In genomic region chr13:42990493-42991111, GRCm38 (mm10) we compare ENCODE assay signal across 18 mouse cellular contexts.
"Had no signal": no experiment of that assay in that cellular context is flagged by ENCODE, and none has a peak within 500 bp of the region (broad histone marks: within the 10 kb centered on the region; RNA-seq: fewer than 3 reads in every experiment).

No protein-coding gene starts in this region.

- H3K27me3 ChIP-seq: limb, embryonic 15.5 days; lung, embryonic 15.5 days; megakaryocyte, embryonic 14.5 days; neural tube, embryonic 12.5 days; neural tube, embryonic 15.5 days had no signal

- H3K4me1 ChIP-seq: limb, embryonic 15.5 days; megakaryocyte, embryonic 14.5 days; midbrain, embryonic 10.5 days; neural tube, embryonic 12.5 days had no signal

- H3K36me3 ChIP-seq: limb, embryonic 15.5 days; lung, embryonic 15.5 days; midbrain, embryonic 10.5 days; neural tube, embryonic 12.5 days; neural tube, embryonic 15.5 days had no signal

- H3K4me3 ChIP-seq: limb, embryonic 15.5 days; lung, embryonic 15.5 days; megakaryocyte, embryonic 14.5 days; midbrain, embryonic 10.5 days; neural tube, embryonic 12.5 days; neural tube, embryonic 15.5 days had no signal

- H3K9ac ChIP-seq: limb, embryonic 15.5 days; liver, embryonic 14.5 days; lung, embryonic 15.5 days; neural tube, embryonic 12.5 days; neural tube, embryonic 15.5 days had no signal

- H3K4me2 ChIP-seq: limb, embryonic 15.5 days; liver, embryonic 11.5 days; lung, embryonic 15.5 days; neural tube, embryonic 12.5 days; neural tube, embryonic 15.5 days had no signal

- H3K27ac ChIP-seq: hindbrain, postnatal 0 days; limb, embryonic 15.5 days; liver, embryonic 14.5 days; lung, embryonic 15.5 days; midbrain, embryonic 10.5 days; neural tube, embryonic 12.5 days; neural tube, embryonic 15.5 days had no signal

- DNase-seq: kidney, adult 18-20 months; kidney, postnatal 14 days; layer of hippocampus, adult 9-11 months; lung, adult 18-20 months; lung, postnatal 10 days; lung, postnatal 36 days; midbrain, embryonic 14.5 days; thymus, postnatal 25 days had no signal

- H3K9me3 ChIP-seq: limb, embryonic 15.5 days; lung, embryonic 15.5 days; neural tube, embryonic 12.5 days had no signal

- ATAC-seq: hindbrain, postnatal 0 days; inflammation-experienced regulatory T-cells, adult 6 months had no signal
